Mouse (Mus musculus): ENCODE results near the gene Gm49403.
"Not testable (repeated sequence)": the region's sequence is repeated elsewhere in the genome, so short reads cannot be mapped to it uniquely, and the experiment has no call there.

Gm49403 gene

DNA sequence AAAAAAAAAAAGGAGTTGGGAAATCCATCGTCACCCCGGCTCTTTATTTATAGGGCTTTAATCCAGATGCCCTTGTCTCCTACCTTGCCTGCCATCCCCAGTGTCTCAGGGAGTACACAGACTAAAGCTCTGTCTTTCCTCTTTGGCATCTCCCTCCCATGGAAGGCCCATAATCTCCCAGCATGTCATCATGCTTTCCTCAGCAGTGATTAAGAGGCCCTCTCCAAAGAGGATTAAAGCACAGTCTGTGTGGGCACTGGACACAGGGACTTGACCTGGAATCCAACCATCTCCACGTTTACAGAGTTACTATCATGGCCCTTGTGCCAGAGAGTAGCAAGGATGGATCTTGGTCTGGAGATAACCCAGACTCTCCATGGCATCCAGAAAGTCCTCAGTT lies at the start of gene Gm49403, which contains the start of gene Lbhd1:
TSS of gene Gm49403 (plus strand) at position 315 of the 400 bp plus-strand sequence.
TSS of gene Lbhd1 (plus strand) at position 117 of the 400 bp plus-strand sequence.
- no peak for DNase-seq (ENCODE audit: low read depth)

DNA sequence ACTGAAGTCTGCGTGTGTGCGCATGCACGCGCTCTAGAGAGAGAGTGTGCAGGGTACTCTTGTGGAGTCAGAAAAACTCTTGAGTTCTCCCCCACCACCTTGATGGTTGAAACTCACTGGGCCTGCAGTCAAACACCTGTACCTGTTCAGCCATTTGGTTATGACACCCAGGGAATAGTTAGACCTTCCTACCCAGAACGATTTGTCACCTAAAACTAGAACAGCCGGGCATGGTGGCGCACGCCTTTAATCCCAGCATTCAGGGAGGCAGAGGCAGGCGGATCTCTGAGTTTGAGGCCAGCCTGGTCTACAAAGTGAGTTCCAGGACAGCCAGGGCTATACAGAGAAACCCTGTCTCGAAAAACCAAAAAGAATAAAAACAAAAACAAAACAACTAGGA lies 47.4 kb upstream of the Gm49403 start:
- not testable (repeated sequence) for DNase-seq (ENCODE audit: low read depth)

DNA sequence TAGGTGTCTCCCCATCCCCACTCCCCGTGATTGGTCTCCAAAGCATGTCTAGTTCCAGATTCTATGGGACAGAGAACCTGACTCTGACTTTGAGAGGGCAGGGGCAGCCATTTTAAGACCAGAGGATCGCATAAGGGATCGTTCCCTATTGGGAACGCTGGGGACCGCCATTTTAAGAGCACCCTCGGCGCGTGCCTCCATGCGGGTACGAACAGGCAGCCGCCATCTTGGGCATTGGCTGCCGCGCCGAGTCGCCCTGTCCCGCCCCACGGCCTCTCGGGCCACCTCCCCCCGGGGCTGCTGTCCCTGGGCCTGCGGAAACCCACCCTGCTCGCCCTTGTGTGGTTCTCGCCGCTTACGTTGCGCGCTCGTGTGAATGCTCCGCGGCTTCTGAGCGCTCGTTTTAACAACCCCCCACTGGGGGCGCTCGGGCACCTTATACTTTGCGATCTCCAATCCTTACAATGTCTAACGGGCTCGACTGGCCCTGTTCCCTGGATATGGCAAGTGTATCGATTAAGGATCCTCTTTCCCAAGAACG lies 46.4 kb upstream of the Gm49403 start, which contains the start of gene Bscl2:
TSS of gene Bscl2 (plus strand) at position 217 of the 541 bp plus-strand sequence.
- peak; percentile 73 for DNase-seq (ENCODE audit: low read depth)

DNA sequence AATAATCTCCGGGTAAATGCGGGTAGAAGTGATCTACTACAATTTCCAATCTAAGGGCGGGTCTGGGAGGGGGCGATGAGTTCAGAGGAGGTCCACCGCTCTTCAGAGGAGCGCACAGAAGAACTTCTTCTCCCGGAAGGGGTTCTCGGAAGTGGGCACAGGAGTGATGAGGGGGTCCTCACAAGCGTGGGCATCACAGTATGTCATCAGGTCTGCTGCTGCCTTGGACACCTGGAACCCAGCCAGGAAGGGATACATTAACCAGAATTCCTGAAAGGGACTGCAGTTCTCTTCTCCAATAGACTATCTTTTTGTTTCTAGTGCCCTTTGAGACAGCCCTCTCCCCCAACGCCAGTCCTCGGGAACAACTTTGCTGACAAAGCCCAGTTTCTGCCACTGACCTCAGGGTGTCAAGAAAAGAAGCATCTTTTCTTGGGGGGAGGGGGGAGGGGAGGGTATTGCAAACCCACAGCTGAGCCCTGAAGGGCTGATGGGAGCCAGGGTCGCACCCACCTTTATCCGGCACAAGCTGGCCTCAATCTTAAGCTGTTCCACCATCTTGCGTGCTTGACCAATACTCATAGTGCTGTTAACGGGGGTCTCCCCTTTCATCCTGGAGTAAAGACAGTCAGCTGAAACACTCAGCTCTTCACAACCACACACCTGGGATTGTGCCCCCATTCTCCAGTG lies 45.5 kb upstream of the Gm49403 start:
- DNase-seq (ENCODE audit: low read depth): no peak

DNA sequence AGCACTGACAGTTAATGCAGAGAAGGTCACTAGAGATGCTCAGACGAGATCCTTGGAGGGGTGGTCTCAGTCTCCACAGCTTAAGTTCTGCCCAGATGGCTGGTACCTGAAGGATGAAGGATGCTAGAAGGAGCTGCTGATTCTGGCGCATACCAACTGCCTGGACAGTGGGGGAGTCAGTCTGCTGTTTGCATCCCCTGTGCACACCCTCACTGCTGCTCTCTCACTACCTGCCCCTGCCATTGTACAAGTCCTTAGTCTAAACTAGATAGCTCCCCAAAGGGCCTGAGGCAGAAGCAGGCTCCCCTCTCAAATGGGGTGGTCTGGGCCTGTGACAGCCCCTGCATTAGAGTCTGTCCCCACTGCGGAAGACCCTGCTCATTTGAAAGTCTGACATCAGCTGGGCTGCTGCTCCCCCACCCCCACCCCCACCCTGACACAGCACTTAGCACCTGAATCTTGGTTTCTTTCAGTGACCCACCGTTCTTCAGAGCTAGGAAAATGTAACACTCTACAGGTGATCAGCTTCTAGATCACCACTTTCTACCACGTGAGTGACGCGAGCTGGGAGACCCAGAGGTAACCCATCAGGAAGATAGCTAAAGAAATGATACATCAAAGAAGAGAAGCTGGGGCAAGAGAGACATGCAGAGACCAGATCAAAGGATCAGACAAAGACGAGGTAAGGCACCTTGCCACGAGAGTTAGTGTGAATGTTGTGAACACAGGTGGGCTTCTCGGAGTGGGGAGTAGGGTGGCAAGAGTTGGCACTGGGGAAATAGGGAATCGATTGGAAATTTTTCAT lies 44.4 kb upstream of the Gm49403 start, which contains the start of gene Gng3:
TSS of gene Gng3 (minus strand) at position 92 of the 805 bp plus-strand sequence.
- no peak for DNase-seq (ENCODE audit: low read depth)

DNA sequence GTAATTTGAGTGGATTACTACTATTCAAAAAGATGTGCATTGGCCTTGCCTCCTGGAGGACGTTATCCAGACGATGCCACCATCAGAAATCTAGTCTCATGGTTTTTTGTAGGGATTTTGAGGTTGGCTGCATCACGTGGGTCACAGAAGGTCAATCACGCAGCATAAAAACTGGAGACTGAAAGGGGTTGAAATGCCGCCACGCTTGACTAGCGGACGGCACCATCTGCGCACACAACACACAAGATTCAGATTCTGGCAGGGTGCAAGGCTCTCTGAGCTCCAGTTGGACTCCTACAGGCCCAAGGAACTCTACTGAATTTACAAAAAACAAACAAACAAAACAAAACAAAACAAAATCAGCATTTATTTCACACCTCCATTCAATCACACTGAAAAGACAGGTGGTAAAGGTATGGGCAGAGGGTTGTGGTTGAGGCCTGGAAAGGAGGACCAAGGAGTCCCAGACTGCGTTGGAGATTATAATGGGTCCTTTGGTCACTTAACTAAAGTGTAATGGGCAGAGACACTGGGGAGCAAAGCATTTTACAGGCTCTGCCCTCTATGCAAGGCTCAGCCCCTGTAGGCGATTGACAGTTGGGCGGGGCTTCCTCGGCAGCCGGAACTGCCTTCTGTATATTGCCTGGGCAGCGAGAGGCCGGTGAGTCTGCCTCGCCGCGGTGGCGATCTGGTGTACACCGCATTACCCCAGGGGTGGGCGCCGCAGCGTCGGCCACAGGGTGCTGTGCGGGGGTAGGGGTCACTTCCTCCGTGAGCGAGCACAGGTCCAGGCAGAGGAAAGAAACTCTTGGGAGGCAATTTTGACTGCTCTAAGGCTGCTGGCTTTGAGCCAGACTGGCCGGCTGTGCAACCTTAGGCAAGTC lies 43.6 kb upstream of the Gm49403 start:
- DNase-seq (ENCODE audit: low read depth): no peak

DNA sequence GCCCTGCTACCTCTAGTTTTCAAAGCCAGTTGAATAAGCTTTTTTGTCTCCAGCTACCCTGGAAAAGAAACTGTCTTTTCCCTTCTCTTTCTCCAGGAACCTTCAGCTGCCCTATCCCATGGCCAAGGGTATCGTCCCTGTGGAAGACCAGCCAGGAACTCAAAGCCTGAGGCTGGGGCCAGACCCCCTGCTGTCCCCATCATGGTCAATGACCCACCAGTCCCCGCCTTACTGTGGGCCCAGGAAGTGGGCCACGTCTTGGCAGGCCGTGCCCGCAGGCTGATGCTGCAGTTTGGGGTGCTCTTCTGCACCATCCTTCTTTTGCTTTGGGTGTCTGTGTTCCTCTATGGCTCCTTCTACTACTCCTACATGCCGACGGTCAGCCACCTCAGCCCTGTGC lies 42.7 kb upstream of the Gm49403 start:
- DNase-seq (ENCODE audit: low read depth): no peak

DNA sequence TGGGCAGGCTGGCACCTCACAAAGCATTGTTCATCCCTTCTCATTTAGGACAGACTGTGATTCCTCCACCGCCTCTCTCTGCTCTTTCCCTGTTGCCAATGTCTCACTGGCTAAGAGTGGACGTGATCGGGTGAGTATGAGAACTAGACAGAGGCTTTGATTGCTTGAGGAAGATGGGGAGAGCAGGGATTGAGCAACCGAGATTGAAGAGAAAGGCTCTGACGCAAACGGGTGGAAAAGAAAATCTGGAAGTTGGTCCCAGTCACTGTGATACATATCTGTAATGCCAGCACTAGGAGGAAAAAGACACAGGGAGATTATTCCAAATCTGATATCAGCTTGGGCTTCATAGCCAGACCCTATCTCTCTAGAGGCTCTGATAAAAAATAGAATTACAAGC lies 40.8 kb upstream of the Gm49403 start:
- no peak for DNase-seq (ENCODE audit: low read depth)

DNA sequence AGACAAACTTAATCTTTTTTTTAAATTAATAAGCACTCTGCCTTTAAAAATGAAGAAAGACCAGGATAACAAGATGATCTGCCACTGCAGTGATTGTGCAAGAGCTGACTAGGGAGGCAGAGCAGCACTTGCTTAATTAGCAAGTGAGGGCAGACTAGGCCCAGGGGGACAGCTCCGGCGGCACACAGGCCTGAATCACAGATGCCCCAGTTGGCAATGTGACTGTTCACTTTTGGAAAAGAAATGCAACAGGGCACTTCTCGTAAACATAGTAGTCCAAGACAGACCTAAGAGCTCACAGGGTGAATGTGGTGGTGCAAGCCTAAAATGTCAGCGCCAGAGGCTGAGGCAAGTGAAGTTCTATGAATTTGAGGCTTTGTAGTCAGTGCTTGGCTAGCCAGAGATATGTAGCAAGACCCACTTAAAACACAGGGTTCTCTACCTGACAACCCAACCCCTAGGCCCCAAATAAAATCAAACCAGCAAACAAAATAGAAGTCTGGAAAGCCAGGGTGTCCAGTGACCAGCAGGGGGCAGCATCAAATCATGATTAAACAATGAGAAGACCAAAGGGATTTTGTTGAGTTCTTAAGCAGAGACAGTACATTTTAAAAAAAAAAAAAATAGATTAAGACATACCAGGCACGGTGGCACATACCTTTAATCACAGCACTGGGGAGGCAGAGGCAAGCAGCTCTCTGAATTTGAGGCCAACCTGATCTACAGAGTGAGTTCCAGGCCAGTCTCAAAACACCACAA lies 39.2 kb upstream of the Gm49403 start:
- DNase-seq (ENCODE audit: low read depth): peak; percentile 83

DNA sequence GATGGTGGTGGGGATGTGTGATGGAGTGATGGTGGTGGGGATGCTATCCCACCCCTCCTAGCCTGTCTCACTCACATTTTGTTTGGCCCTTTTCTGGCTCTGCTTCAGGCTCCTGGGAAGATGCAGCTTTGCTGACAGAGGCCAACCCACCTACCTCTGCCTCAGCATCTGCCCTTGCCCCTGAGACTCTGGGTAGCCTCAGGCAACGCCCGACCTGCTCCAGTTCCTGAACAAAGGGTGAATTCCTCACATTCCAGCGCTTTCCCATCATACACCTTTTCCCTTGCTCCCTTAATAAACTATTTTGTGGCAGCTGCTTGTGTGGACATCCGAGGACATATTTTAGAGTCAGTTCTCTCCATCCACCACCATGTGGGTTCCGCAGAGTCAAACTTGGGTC lies 35.4 kb upstream of the Gm49403 start:
- no peak for DNase-seq (ENCODE audit: low read depth)

DNA sequence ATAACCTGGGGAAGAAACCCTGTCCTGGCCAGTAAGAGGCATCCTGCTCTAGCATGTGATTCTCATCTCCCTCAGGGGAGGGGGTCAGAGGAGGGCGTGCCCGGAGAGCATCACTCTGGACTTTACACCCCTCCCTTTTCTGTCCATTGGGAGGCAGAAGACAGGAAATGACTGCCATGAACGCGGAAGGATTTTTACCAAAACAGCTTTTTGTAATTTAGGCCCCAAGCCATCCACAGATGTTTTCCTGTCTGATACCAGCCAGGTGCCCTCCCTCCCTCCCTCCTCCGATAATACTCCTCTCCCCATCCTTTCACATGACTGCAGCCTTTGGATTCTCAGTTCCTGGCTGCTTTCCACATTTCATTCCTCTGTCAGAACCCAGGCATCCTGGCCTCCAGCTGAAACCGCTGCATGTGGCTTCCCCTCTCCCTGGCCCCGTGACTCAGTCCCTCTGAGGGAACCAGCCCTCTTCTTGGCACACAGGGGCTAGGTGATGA lies 33.3 kb upstream of the Gm49403 start, which contains the start of gene Lrrn4cl:
TSS of gene Lrrn4cl (plus strand) at position 367 of the 500 bp plus-strand sequence.
- DNase-seq (ENCODE audit: low read depth): no peak

DNA sequence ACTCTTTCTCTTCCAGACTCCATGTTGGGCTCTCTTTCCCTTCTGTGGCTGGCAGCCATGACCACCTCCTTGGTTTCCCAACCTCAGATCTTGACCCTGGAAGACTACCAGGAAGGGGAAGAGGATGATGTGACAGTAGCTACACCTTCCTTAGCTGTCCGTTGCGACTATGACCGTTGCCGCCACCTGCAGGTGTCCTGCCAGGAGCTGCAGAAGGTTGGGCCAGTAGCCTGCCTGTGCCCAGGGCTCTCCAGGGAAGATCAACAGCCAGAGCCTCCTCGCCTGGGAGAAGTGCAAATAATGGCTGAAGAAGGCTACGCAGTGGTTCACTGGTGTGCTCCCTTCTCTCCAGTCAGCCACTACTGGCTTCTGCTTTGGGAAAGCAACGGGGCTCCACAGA lies 32.1 kb upstream of the Gm49403 start:
- no peak for DNase-seq (ENCODE audit: low read depth)

DNA sequence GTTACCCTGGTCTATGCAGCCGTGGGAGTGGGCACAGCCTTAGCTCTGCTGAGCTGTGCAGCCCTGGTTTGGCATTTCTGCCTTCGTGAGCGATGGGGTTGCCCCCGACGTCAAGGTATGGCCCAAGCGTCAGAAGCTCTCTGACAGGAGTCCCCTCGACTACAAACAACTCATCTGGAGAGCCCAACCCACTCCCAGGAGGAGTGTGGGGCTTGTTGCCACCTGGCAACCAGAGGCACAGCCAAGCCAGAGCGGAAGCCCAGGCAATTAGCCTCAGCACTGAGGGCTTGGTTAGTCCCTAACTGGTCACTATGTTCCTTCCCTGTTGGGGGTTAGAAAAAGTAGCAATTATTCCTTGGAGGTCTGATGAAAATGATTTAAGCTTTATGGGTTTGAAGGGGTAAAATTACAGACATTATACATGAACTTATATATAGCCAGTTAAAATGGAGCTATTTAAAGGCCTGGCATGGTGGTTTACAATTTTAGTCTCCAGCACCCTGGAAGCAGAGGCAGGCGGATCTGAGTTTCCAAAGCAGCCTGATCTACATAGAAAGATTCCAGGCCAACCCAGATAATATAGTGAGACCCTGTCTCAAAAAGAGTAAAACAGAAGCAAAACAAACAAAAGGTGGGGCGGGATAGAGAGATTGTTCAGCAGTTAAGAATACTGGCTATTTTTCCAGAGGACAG lies 31.3 kb upstream of the Gm49403 start:
- DNase-seq (ENCODE audit: low read depth): no peak

DNA sequence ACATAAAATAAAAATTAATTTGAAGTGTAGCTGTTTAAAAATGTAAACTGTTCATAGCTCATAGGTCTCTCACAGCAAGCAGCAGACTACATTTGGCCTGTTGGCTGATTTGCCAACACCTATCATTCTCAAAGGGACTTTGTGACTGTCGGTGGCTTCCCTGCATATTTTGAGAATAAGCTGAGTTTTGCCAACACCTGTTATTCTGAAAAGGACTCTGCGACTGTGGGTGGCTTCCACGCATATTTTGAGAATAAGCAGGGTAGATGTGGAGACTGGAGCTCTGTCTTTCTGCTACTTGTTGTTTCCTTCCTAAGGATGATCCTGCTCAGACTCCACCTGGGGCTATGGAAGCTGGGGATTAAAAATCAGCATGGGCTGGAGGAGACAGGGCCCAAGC lies 30.6 kb upstream of the Gm49403 start:
- DNase-seq (ENCODE audit: low read depth): no peak

DNA sequence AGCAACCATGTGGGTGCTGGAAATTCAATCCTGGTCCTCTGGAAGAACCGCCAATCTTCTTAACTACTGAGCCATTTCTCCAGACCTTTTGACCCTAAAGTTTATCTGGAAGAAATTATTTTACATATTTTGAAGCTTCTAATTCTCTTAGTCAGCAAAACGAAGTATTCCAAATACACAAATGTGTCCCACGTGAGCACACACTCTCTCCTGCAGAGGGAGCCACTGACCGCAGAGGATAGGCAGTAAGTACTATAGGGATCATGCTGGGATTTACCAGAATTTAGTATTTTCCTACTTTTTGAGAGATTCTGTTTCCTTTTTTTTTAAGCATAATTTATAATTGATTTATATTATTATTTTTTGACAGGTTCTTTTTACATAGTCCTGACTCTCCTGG lies 26.0 kb upstream of the Gm49403 start:
- DNase-seq (ENCODE audit: low read depth): peak; percentile 59

DNA sequence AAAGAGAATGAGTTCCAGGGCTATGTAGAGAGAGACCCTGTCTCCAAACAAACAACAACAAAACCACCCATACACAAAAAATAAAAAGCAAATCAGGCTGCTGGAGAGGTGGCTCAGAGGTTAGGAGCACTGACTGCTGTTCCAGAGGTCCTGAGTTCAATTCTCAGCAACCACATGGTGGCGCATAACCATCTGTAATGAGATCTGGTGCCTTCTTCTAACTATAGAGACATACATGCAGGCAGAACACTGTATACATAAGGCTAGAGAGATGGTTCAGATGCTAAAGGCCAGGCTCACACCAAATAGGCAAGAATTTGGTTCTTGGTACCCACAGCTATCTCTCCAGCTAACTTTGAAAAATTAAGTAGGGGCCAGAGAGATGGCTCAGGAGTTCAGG lies 24.7 kb upstream of the Gm49403 start:
- no peak for DNase-seq (ENCODE audit: low read depth)

DNA sequence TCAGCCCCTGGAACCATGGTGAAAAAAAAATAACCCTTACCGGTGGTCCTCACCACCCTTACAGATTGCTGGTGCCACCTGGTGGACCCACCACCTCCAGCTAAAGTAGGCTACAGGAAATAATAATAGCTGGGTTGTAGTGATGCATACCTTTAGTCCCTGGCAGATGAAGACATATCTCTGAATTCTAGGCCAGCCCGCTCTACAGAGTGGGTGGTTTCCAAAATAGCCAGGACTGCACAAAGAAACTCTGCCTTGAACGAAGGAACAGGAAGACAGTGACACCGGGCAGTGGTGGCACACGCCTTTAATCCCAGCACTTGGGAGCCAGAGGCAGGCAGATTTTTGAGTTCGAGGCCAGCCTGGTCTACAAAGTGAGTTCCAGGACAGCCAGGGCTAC lies 19.5 kb upstream of the Gm49403 start:
- no peak for DNase-seq (ENCODE audit: low read depth)

DNA sequence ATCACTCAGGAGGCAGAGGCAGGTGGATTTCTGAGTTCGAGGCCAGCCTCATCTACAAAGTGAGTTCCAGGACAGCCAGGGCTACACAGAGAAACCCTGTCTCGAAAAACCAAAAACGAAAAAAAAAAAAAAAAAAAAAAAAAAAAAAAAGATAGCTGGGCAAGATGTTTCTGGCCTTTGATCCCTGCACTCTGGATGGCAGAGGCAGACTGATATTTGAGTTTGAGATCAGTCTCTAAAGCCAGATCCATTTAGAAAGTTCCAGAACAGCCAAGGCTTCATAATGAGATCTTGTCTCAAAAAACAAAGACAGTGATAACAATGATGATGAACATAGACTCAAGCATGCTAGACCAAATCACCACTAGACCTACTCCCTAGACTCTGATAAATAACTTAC lies 13.3 kb upstream of the Gm49403 start:
- DNase-seq (ENCODE audit: low read depth): not testable (repeated sequence)

DNA sequence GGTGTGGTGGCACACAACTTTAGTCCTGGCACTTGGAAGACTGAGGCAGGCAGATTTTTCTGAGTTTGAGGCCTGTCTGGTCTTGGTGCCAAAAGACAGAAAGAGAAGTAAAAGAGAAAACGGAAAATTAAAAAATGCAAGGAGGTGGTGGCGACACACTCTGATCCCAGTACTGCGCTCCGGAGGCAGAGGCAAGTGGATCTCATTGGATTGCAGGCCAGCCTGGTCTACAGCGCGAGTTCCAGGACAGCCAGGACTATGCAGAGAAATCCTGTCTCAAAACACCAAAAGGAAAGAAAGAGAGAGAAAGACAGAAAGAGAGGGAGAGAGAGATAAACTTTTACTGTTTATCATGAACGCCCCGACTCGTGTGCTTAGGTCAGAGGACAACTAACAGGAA lies 12.9 kb upstream of the Gm49403 start:
- no peak for DNase-seq (ENCODE audit: low read depth)
